ENCODE assay signal across 8 mouse cellular contexts in genomic region chr7:28386462-28386861, GRCm38 (mm10). TPM values are rescaled to one million over a fixed set of nuclear protein-coding genes. Genes with fewer than 3 reads are reported as not detected.
DNase-seq lines count a peak whose midpoint lies in the region; ATAC-seq and TF ChIP-seq lines count a peak whose summit lies in the region.

No protein-coding gene starts in this region.

- peaks cover 23% of the 10 kb centered on the region for H3K4me1 ChIP-seq in hindbrain, embryonic 13.5 days (replicated peaks)

- TF ChIP-seq CTCF in left cerebral cortex, adult 2 months (IDR thresholded peaks at IDR 0.05): peak; percentile 72

- H3K27me3 ChIP-seq in hindbrain, embryonic 13.5 days: no peaks in the 10 kb centered on the region; the same call in 1 of the 2 replicates

- intact Hi-C loops in left cerebral cortex, adult 2 months (cut with DNase I): loop anchor here (1.0 kb wide), 1 partner anchor 13 kb away; no protein-coding TSS in a partner anchor

- DNase-seq in Muller cell, postnatal 12 days (ENCODE audit: inconsistent ontology term): peak; percentile 75
- DNase-seq in cerebellum, adult 9-11 months: peak; percentile 65
- peak; percentile 54 to 72 for DNase-seq in frontal cortex, postnatal 10 days (ENCODE audit: low spot score in 2 of 2)
- DNase-seq in left cerebral cortex, adult 2 months (ENCODE audit: extremely low spot score in 1 of 2, low spot score in 2 of 2): peak; percentile 74
- peak; percentile 83 to 88 for DNase-seq in right cerebral cortex, postnatal 10 days (ENCODE audit: low spot score in 2 of 2)
- DNase-seq in urinary bladder, postnatal 25 days (ENCODE audit: low spot score): peak; percentile 91

- no peaks in the 10 kb centered on the region for H3K9me3 ChIP-seq in hindbrain, embryonic 13.5 days

- no peak overlapping the region for H3K27ac ChIP-seq in hindbrain, embryonic 13.5 days
- H3K27ac ChIP-seq in left cerebral cortex, adult 2 months: peak overlapping the region; percentile 20

- H3K9ac ChIP-seq in hindbrain, embryonic 13.5 days: no peak overlapping the region

- H3K36me3 ChIP-seq in hindbrain, embryonic 13.5 days: peaks cover 56% of the 10 kb centered on the region

- no peak overlapping the region for H3K4me3 ChIP-seq in hindbrain, embryonic 13.5 days
- H3K4me3 ChIP-seq in left cerebral cortex, adult 2 months: no peak overlapping the region

- ATAC-seq in hindbrain, embryonic 13.5 days (ENCODE audit: low FRiP score): peak; percentile 43; the same call in 1 of the 2 replicates
- ATAC-seq in megakaryocyte, adult 5-6 weeks (ENCODE audit: poor library complexity, severe bottlenecking): peak; percentile 53

- WGBS in hindbrain, embryonic 13.5 days: 27% methylated on average over 4 of the region's 4 CpGs

- no peak overlapping the region for H3K4me2 ChIP-seq in hindbrain, embryonic 13.5 days

RNA-seq across cellular contexts. Expression of gene Med29, which starts 6.0 kb away (rescaled TPM):
- 43.7 and 44.8 TPM in 2 replicates for polyA plus RNA-seq in hindbrain, embryonic 13.5 days (2015; fragmentation: Nextera tagmentation; extraction: Ambion mirVana)
- 10 to 100 TPM; 18.1 to 18.8 TPM for total RNA-seq in left cerebral cortex, adult 2 months (2021)
- 14.7 and 15.4 TPM in 2 replicates for total RNA-seq in megakaryocyte, adult 5-6 weeks (2015)
- total RNA-seq in megakaryocyte, adult 5-6 weeks (2017): 9.0 and 9.4 TPM in 2 replicates

RNA-seq across cellular contexts. Expression of gene Paf1, which starts 6.3 kb away (rescaled TPM):
- polyA plus RNA-seq in hindbrain, embryonic 13.5 days (2015; fragmentation: Nextera tagmentation; extraction: Ambion mirVana): 93.0 and 100 TPM in 2 replicates
- total RNA-seq in left cerebral cortex, adult 2 months (2021): 10 to 100 TPM; 65.7 to 66.8 TPM
- total RNA-seq in megakaryocyte, adult 5-6 weeks (2015): 42.1 and 46.8 TPM in 2 replicates
- 129 and 153 TPM in 2 replicates for total RNA-seq in megakaryocyte, adult 5-6 weeks (2017)

RNA-seq across cellular contexts. Expression of gene Zfp36, which starts 6.4 kb away (rescaled TPM):
- polyA plus RNA-seq in hindbrain, embryonic 13.5 days (2015; fragmentation: Nextera tagmentation; extraction: Ambion mirVana): 4.6 and 4.9 TPM in 2 replicates
- 1 to 10 TPM; 2.3 to 2.8 TPM for total RNA-seq in left cerebral cortex, adult 2 months (2021)
- total RNA-seq in megakaryocyte, adult 5-6 weeks (2015): 350 and 368 TPM in 2 replicates
- 118 and 143 TPM in 2 replicates for total RNA-seq in megakaryocyte, adult 5-6 weeks (2017)

RNA-seq across cellular contexts. Expression of gene Plekhg2, which starts 14.1 kb away (rescaled TPM):
- 32.0 and 34.6 TPM in 2 replicates for polyA plus RNA-seq in hindbrain, embryonic 13.5 days (2015; fragmentation: Nextera tagmentation; extraction: Ambion mirVana)
- 1 to 10 TPM; 7.1 to 7.7 TPM for total RNA-seq in left cerebral cortex, adult 2 months (2021)
- total RNA-seq in megakaryocyte, adult 5-6 weeks (2015): 11.5 and 15.2 TPM in 2 replicates
- 6.1 and 6.3 TPM in 2 replicates for total RNA-seq in megakaryocyte, adult 5-6 weeks (2017)

RNA-seq across cellular contexts. Expression of gene Rps16, which starts 36.0 kb away (rescaled TPM):
- 537 and 543 TPM in 2 replicates for polyA plus RNA-seq in hindbrain, embryonic 13.5 days (2015; fragmentation: Nextera tagmentation; extraction: Ambion mirVana)
- 100 to 1,000 TPM; 440 to 450 TPM for total RNA-seq in left cerebral cortex, adult 2 months (2021)
- 2,258 and 2,353 TPM in 2 replicates for total RNA-seq in megakaryocyte, adult 5-6 weeks (2015)
- 250 and 448 TPM in 2 replicates for total RNA-seq in megakaryocyte, adult 5-6 weeks (2017)

Comparison
In these comparisons a context has a peak if more than half of its experiments do, and no peak if none do; other contexts are left out.
1. RNA of gene Zfp36, which starts 6.4 kb away (total RNA-seq): 118 to 368 TPM in megakaryocyte, adult 5-6 weeks; 2.3 to 2.8 TPM in left cerebral cortex, adult 2 months; every median in the first group is over 10 times any median in the second.
2. Peak in every context shown above with its lines, with median percentiles within 50 percentile points of each other: DNase-seq.